Mouse (Mus musculus) retina, postnatal 1 day (tissue): ENCODE data around the gene Cuedc2.

Experiments used
- DNase-seq: peaks from one replicate; pipeline ENCODE4 v3.0.0-alpha.2; 2012

Gene Cuedc2

GRCm38 (mm10) chr19:46306268-46306610 lies 32.3 kb downstream of the Cuedc2 start:
- no peak for DNase-seq

- DNase-seq, result peak; percentile 89
These were observed 32.9 kb downstream of the Cuedc2 start for GRCm38 (mm10) chr19:46305432-46306267.

- no peak for DNase-seq
These were observed 33.6 kb downstream of the Cuedc2 start for GRCm38 (mm10) chr19:46304908-46305333.

DNA sequence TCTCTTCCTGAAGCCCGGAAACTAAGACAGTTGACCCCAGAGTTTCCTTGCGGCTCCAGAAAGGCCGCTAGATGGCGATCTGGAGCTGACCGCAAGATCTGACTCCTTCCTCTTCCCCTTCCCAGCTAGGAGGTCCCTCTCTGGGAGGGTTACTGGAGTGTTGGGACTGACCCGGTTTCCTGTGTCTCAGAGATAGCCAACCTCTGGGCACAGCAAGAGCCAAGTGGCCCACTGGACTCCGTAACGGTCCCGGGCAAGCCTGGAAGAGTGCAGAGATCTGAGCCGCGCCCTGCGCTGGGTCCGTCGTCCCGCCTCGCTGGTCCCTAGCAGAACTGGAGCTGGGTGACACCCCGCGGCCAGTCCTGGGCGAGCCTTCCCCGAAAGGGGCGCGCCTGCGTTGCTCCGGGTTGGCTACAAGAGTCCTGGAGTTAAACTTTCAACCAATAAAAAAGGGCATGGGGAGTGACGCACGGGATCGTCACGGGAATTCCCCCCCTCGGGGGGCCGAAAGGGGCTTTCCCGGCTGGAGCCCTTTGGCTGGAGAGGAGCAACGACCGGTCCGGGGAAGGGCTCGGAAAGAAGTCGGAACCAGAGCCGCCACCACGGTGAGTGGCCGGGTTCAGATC lies 34.2 kb downstream of the Cuedc2 start, which contains the start of gene Nfkb2:
TSS of gene Nfkb2 (plus strand) at position 105 of the 626 bp plus-strand sequence.
- DNase-seq, result peak; percentile 94

- DNase-seq, result no peak
These were observed 35.0 kb downstream of the Cuedc2 start for GRCm38 (mm10) chr19:46303251-46304215.

DNA sequence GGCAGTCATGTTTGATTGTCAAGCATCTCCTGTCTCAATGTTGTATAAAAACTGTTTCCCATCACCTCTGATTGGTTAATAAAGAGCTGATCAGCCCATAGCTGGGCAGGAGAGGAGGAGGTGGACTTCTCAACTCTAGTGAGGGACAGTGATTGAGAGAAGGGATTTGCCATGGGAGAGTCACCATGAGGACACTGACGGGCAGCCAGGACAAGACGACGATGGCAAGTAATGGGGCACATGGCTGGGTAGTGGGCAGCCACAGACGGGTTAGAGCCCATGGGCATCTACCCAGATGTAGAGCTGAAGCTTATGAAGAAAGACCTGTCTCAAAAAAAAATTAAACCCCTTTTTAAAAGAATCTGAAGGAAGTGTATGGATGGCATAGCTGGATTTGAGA lies 36.0 kb downstream of the Cuedc2 start:
- DNase-seq, result no peak

DNA sequence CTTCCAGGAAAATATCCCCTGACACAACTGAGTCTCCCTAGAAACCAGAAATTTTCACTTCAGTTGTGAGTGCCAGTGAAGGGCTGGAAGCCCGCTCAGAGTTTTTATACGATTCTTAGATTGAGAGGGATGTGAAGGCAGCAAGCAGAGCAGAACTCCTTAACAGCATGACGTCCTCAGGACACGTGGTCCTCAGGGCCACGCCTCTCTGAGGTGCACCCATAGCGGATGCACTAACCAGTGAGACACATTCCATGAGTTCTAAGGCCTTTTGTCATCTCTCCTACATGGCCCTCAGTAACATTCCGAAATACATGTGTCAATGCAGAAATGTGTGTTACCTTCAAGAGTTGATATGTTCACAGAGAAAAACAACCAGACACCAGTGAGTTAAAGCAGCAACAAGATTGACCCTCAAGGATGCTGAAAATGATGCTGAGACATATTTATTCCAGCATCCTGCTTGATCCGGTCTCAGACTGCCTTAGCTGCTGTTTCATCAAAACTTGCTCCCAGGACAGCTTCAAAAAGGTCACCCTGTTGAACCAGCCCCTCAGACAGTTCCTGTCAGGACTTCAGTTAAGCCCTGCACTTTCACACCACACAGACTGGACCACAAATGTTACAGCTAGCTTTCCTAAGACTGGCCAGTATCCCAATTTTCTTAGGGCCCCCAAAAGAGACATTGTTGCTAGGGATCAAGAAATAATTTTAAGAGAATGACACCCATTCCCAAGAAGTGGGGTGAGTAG lies 38.0 kb downstream of the Cuedc2 start:
- DNase-seq, result no peak

GRCm38 (mm10) chr19:46296938-46297337 lies 41.6 kb downstream of the Cuedc2 start:
- DNase-seq, result no peak

- no peak for DNase-seq
These were observed 47.9 kb downstream of the Cuedc2 start for GRCm38 (mm10) chr19:46290535-46291105.

GRCm38 (mm10) chr19:46287566-46287965 lies 50.9 kb downstream of the Cuedc2 start:
- no peak for DNase-seq

DNA sequence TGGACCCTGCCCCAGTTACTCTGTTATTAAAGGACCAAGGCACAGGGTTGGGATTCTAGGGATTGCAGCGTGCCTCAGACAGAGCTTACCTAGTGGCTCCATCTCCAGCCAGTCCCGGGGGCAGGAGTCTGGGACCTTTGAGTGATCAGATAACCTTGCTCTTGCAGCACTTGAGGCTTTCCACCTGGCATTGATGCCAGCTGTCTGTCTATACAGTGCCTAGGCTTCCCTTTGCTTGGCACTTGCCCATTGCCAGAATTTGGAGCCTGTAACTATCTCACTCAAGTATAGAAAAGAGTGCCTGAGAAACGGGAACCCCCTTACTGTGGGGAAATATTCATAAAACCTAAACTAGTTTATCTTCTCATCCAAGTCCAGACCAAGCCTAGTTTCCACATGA lies 51.6 kb downstream of the Cuedc2 start:
- no peak for DNase-seq

DNA sequence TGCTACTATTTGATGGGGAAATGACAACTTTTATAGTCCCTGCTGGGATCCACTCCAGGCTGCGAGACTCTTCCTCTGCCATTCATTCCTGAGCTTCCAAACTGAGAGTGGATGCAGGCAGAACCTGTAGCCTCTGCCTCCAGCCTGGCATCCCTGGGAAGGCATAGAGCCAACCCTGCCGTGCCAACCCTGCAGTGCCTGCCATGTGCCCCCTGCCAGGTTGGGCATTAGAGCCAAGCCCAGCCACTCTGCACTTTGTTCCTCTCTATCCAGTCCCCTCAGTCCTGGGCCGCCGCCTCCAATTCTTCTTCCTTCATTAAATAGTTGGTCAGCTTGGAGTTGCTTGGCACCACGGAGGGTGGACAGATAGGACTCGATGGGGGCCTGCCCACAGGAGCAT lies 52.5 kb downstream of the Cuedc2 start:
- no peak for DNase-seq

GRCm38 (mm10) chr19:46285631-46286030 lies 52.9 kb downstream of the Cuedc2 start:
- no peak for DNase-seq

- DNase-seq, result no peak
These were observed 53.8 kb downstream of the Cuedc2 start for GRCm38 (mm10) chr19:46284686-46285085.

DNA sequence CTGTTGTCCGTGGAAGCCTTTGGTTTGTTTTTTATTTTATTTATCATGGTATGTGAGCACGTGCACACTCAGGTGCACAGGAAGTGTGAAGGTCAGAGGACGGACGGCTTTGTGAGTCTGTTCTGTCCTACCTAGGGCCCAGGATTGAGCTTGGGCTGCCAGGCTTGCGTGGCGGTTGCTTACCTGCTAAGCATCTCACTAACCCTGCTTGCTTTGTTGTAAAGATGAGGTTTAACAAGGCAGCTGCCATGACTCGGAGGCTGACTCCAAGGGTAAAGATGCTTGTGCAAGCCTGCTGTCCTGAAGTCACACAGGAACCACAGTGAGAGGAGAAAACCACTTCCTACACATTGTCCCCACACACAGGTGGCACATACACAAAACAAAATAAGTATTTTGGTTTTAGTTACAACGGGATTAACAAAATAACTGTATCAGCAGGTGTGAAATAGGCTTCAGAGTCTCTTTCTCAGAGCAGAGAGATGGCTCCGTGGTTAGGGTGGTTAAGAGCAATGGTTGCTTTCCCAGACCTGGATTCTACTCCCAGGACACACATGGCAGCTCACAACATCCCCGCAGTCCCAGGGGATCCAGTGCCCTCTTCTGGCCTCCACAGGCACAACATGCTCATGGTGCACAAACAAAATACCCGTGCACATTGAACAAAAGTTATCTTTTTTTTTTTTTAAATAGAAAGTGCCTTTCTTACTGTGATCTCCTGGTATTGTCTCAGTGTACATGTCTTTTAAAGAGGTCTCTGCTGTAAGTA lies 56.2 kb downstream of the Cuedc2 start:
- DNase-seq, result no peak
